Mouse (Mus musculus) kidney, adult 2 months (tissue): Measurements from ENCODE around the gene Abca5.
A peak's percentile ranks its signal among the peaks of the same experiment; 100 is the strongest.

Experiments
- CTCF ChIP-seq: fragments of 200-500 bp; conservative IDR thresholded peaks from 2 replicates; pipeline ENCODE4 v1.5.1; 2011; ENCODE audit warnings: low read depth, mild to moderate bottlenecking, control low read depth, low read length, moderate library complexity, mixed read lengths; ENCODE audit not compliant: insufficient read depth, insufficient read length
- POLR2A ChIP-seq: fragments of 200-500 bp; IDR thresholded peaks from one replicate; pipeline ENCODE4 v1.6.1; 2011; ENCODE audit warnings: low read depth, low read length, control low read depth

DNA sequence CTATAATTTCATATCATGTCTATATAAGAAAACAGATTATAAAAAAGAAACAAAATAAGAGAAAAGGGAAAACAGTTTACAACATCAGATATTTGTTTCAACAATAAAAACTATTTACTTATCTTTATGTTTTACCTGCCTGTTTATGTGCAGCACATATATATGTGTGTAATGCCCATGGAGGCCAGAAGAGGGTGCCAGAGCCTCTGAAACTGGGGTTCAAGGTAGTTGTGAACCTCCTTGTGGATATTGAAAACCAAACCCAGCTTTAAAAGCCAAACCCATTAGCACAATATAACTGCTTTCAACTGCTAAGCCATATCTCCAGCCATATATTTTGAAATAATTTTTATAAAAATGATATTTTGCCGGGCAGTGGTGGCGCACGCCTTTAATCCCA, 27.5 kb upstream of the Abca5 start:
- TF ChIP-seq POLR2A = no peak
- peak; percentile 75 for TF ChIP-seq CTCF
